8 mouse cellular contexts compared by ENCODE assay signal in genomic region chr3:41081474-41082301, GRCm38 (mm10). TPM values are rescaled to one million over a fixed set of nuclear protein-coding genes. Genes with fewer than 3 reads are reported as not detected.
DNase-seq lines count a peak whose midpoint lies in the region; ATAC-seq and TF ChIP-seq lines count a peak whose summit lies in the region.

No protein-coding gene starts in this region.

- H3K27me3 ChIP-seq in cerebellum, adult 2 months (ENCODE audit: control insufficient read depth, insufficient read depth, low read length): no peaks in the 10 kb centered on the region
- H3K27me3 ChIP-seq in forebrain, embryonic 10.5 days (ENCODE audit: poor library complexity, severe bottlenecking): no peaks in the 10 kb centered on the region
- no peaks in the 10 kb centered on the region for H3K27me3 ChIP-seq in hindbrain, postnatal 0 days (ENCODE audit: insufficient read depth, low read length)
- H3K27me3 ChIP-seq in liver, embryonic 14.5 days (ENCODE audit: control insufficient read depth, insufficient read depth, low read length): no peaks in the 10 kb centered on the region
- no peaks in the 10 kb centered on the region for H3K27me3 ChIP-seq in neural tube, embryonic 14.5 days (ENCODE audit: control insufficient read depth, insufficient read depth, low read length)

- ATAC-seq in hindbrain, postnatal 0 days: no peak
- no peak for ATAC-seq in liver, embryonic 14.5 days (ENCODE audit: insufficient read depth)
- no peak for ATAC-seq in neural tube, embryonic 14.5 days (ENCODE audit: low read depth)

- H3K4me1 ChIP-seq in cerebellum, adult 2 months (ENCODE audit: control insufficient read depth, insufficient read depth, low read length): no peaks in the 10 kb centered on the region; the same call in 1 of the 2 replicates
- H3K4me1 ChIP-seq in forebrain, embryonic 10.5 days: peaks cover 35% of the 10 kb centered on the region
- peaks cover 12% of the 10 kb centered on the region for H3K4me1 ChIP-seq in hindbrain, postnatal 0 days (ENCODE audit: insufficient read depth, low read length)
- peaks cover 7 to 19% of the 10 kb centered on the region in 2 experiments for H3K4me1 ChIP-seq in liver, embryonic 14.5 days (replicated peaks; ENCODE audit: control insufficient read depth in 2 of 2, insufficient read depth in 2 of 2, low read length in 1 of 2)
- peaks cover 13% of the 10 kb centered on the region; the same call in 1 of the 2 replicates for H3K4me1 ChIP-seq in neural tube, embryonic 14.5 days (ENCODE audit: control insufficient read depth, insufficient read depth, low read length)

- no peak for TF ChIP-seq POLR2A in cerebellum, adult 2 months (IDR thresholded peaks at IDR 0.05; ENCODE audit: borderline replicate concordance, insufficient read depth, low read length)

- H3K9me3 ChIP-seq in forebrain, embryonic 10.5 days: no peaks in the 10 kb centered on the region
- H3K9me3 ChIP-seq in hindbrain, postnatal 0 days (ENCODE audit: low read length): no peaks in the 10 kb centered on the region
- no peaks in the 10 kb centered on the region for H3K9me3 ChIP-seq in liver, embryonic 14.5 days (ENCODE audit: control insufficient read depth, low read length)
- H3K9me3 ChIP-seq in neural tube, embryonic 14.5 days (ENCODE audit: control insufficient read depth, low read length): no peaks in the 10 kb centered on the region

- H3K9ac ChIP-seq in hindbrain, postnatal 0 days (replicated peaks; ENCODE audit: low read length): peak overlapping the region; percentile 80
- peak overlapping the region; percentile 83 for H3K9ac ChIP-seq in liver, embryonic 14.5 days (replicated peaks)
- peak overlapping the region; percentile 73 for H3K9ac ChIP-seq in neural tube, embryonic 14.5 days (replicated peaks; ENCODE audit: low read depth, low read length)

- peak overlapping the region; percentile 93 for H3K4me2 ChIP-seq in hindbrain, postnatal 0 days (ENCODE audit: low read depth, low read length)
- H3K4me2 ChIP-seq in liver, embryonic 14.5 days (ENCODE audit: low read depth): peak overlapping the region; percentile 84
- H3K4me2 ChIP-seq in neural tube, embryonic 14.5 days (ENCODE audit: low read depth, low read length): peak overlapping the region; percentile 83

- TF ChIP-seq CTCF in cerebellum, adult 2 months (IDR thresholded peaks at IDR 0.05; ENCODE audit: borderline replicate concordance, insufficient read depth, low read depth, low read length): no peak
- no peak for TF ChIP-seq CTCF in hindbrain, postnatal 0 days (IDR thresholded peaks at IDR 0.05; ENCODE audit: low read depth)
- TF ChIP-seq CTCF in liver, embryonic 14.5 days (IDR thresholded peaks at IDR 0.05; ENCODE audit: low read depth): no peak

- no peak for TF ChIP-seq EP300 in liver, embryonic 14.5 days (IDR thresholded peaks at IDR 0.05; ENCODE audit: low read depth)

- peak overlapping the region; percentile 54 for H3K4me3 ChIP-seq in cerebellum, adult 2 months (replicated peaks; ENCODE audit: insufficient read depth, low read depth, low read length)
- H3K4me3 ChIP-seq in forebrain, embryonic 10.5 days: peak overlapping the region; percentile 83
- peak overlapping the region; percentile 91 for H3K4me3 ChIP-seq in hindbrain, postnatal 0 days (ENCODE audit: low read length)
- peak overlapping the region; percentile 69 to 91 for H3K4me3 ChIP-seq in liver, embryonic 14.5 days (ENCODE audit: insufficient read depth in 1 of 2, low read depth in 2 of 2, low read length in 2 of 2)
- peak overlapping the region; percentile 88 for H3K4me3 ChIP-seq in neural tube, embryonic 14.5 days (ENCODE audit: low read depth, low read length)

- peak in 1 of 2 experiments; percentile 20 for DNase-seq in cerebellum, adult 2 months
- no peak for DNase-seq in cerebellum, postnatal 36 days
- peak; percentile 56 for DNase-seq in adrenal gland, adult 2 months
- peak; percentile 32 for DNase-seq in forebrain, embryonic 10.5 days (ENCODE audit: extremely low spot score, low spot score)
- peak; percentile 11 for DNase-seq in hindbrain, postnatal 0 days (ENCODE audit: low spot score)
- peak; percentile 41 to 59 (median 55) for DNase-seq in liver, embryonic 14.5 days (ENCODE audit: low read depth in 3 of 3, low spot score in 3 of 3)
- no peak for DNase-seq in left cerebral cortex, postnatal 25 days (ENCODE audit: low spot score in 2 of 2)

- H3K27ac ChIP-seq in cerebellum, adult 2 months (ENCODE audit: insufficient read depth, low read length): no peak overlapping the region
- H3K27ac ChIP-seq in forebrain, embryonic 10.5 days: peak overlapping the region; percentile 96
- peak overlapping the region; percentile 84 for H3K27ac ChIP-seq in hindbrain, postnatal 0 days
- H3K27ac ChIP-seq in liver, embryonic 14.5 days: peak overlapping the region; percentile 59
- no peak overlapping the region; the same call in 1 of the 2 replicates for H3K27ac ChIP-seq in neural tube, embryonic 14.5 days (ENCODE audit: low read depth, low read length)

- peaks cover 13% of the 10 kb centered on the region; the same call in 1 of the 2 replicates for H3K36me3 ChIP-seq in forebrain, embryonic 10.5 days (replicated peaks)
- no peaks in the 10 kb centered on the region for H3K36me3 ChIP-seq in hindbrain, postnatal 0 days (ENCODE audit: insufficient read depth, low read length)
- H3K36me3 ChIP-seq in liver, embryonic 14.5 days (replicated peaks; ENCODE audit: control insufficient read depth, insufficient read depth, low read depth): no peaks in the 10 kb centered on the region
- no peaks in the 10 kb centered on the region for H3K36me3 ChIP-seq in neural tube, embryonic 14.5 days (ENCODE audit: control insufficient read depth, insufficient read depth, low read length)

- intact Hi-C loops in left cerebral cortex, postnatal 25 days (cut with DNase I): loop anchor here (2.0 to 10.0 kb wide), 4 partner anchors 129 to 661 kb away; partner anchors contain the start of genes D3Ertd751e, Hspa4l and Sclt1

- WGBS in cerebellum, adult 2 months: 4% methylated on average over 23 of the region's 23 CpGs
- WGBS in forebrain, embryonic 10.5 days: 5% methylated on average over 23 of the region's 23 CpGs
- WGBS in hindbrain, postnatal 0 days: 3% methylated on average over 23 of the region's 23 CpGs
- WGBS in liver, embryonic 14.5 days (ENCODE audit: insufficient replicate concordance): 6% methylated on average over 23 of the region's 23 CpGs
- 2% methylated on average over 23 of the region's 23 CpGs for WGBS in neural tube, embryonic 14.5 days

RNA-seq across cellular contexts. Expression of gene Pgrmc2, which starts 1.2 kb away (rescaled TPM):
- 44.3 and 46.7 TPM in 2 replicates for polyA plus RNA-seq in cerebellum, adult 2 months (2012; rRNA removed)
- 10 to 100 TPM; 56.5 to 70.5 TPM for total RNA-seq in adrenal gland, adult 2 months (2021)
- polyA plus RNA-seq in adrenal gland, adult 2 months (2012; rRNA removed): 24.6 and 28.6 TPM in 2 replicates
- 30.2 and 30.5 TPM in 2 replicates for polyA plus RNA-seq in forebrain, embryonic 10.5 days (2016; fragmentation: Nextera tagmentation; extraction: Ambion mirVana)
- 25.3 and 27.1 TPM in 2 replicates for total RNA-seq in hindbrain, postnatal 0 days (2014; rRNA removed)
- polyA plus RNA-seq in hindbrain, postnatal 0 days (2015; fragmentation: Nextera tagmentation; extraction: Ambion mirVana): 27.2 and 28.7 TPM in 2 replicates
- polyA plus RNA-seq in liver, embryonic 14.5 days (2012; rRNA removed): 7.8 and 12.9 TPM in 2 replicates
- polyA plus RNA-seq in liver, embryonic 14.5 days (2014; fragmentation: Nextera tagmentation; extraction: Ambion mirVana): 11.5 and 13.0 TPM in 2 replicates
- polyA plus RNA-seq in neural tube, embryonic 14.5 days (2014; fragmentation: Nextera tagmentation; extraction: Ambion mirVana): 21.1 and 24.0 TPM in 2 replicates
- 10 to 100 TPM; 57.3 to 57.6 TPM for total RNA-seq in left cerebral cortex, postnatal 25 days (2021)

Comparison
In these comparisons a context has a peak if more than half of its experiments do, and no peak if none do; other contexts are left out.
1. DNase-seq: peak in adrenal gland, adult 2 months (single experiment), forebrain, embryonic 10.5 days (single experiment), hindbrain, postnatal 0 days (single experiment) and liver, embryonic 14.5 days (3 of 3); none in cerebellum, postnatal 36 days (0 of 2) and left cerebral cortex, postnatal 25 days (0 of 2).
2. H3K27ac ChIP-seq: peak in forebrain, embryonic 10.5 days (single experiment), hindbrain, postnatal 0 days (single experiment) and liver, embryonic 14.5 days (single experiment); none in cerebellum, adult 2 months (single experiment) and neural tube, embryonic 14.5 days (single experiment).
3. Peak in every context shown above with its lines, with median percentiles within 50 percentile points of each other: H3K4me3 ChIP-seq, H3K4me2 ChIP-seq and H3K9ac ChIP-seq.